Mouse (Mus musculus): ENCODE measurements at regions not wholly inside any gene's neighbourhood (a gene's known extent, or its start where the extent isn't known, plus 50 kb on each side); places are given as distances from the start of the nearest gene placed in this dataset.

DNA sequence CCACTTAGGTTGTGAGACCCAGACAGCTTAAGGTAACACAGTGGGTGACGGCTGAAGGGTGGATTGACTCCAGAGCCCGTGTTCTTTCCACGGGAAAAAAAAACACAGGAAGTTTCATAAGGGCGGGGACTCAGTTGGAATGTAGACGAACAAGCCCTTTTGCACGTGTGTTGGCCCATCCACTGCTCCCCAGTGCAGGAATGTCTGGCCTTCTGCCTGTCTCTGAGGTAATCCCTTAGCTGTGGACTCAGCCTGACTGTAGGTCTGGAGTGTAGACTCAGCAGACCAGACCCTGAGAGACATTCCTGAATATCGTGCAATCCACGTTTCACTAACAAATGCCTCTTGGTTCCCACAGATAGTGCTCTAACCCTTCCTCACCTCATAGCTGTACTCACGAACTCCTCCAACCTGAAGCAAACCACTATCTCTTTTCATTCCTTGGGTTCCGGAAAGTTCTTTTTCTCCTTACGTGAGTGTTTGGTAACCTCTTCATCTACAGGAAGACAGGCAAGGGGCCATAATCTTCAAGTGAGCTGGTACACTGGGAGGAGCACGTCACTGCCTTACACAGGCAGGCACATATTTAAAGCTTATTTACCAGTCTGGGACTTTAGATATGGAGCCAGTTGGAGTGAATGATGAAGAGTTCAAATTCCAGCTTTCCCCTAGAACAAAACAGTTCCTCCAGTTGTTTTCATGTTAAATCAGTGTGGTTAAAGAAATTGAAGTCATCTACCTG is 205.6 kb upstream of the Bcor start:
- DNase-seq (ENCODE audit: low spot score in 2 of 2): no peak

DNA sequence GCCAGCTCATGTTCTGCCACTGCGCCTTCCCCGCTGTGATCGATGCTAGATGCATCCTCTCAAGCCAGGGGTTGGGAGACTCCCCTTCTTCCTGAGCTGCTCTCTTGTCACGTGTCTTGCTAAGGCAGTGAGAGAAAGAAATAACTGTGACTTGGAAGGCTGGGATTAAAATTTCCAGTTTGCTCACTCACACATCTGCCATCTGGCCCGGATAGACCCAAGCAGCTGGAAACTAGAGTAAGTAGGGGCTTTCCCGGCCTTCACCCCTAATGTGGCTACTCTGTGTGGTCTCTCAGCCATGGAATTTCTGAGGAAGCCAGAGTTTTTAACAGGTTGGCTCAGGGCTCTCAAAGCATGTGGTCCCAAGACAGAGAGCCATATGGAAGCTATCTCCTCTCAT is 206.6 kb upstream of the Bcor start:
- no peak for DNase-seq (ENCODE audit: low spot score in 2 of 2)

DNA sequence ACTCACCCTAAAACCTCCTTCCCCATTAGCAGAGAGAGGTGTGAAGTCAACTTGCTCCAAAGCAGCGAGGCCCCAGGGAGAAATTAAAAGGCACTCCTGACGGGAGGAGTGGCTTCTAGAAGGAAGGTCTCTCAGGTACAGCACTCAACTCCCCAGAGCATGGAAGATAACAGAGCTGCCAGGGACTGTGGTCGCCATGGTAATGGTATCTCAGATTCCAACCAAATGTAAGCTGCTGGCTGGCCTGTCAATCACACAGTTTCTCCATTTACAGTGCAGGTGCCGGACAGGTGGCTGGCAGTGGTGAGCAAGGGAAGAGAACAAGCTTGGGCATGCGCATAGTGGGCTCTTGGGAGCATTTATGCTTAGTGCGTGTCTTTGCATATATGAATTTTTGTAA is 213.5 kb upstream of the Bcor start:
- no peak for DNase-seq (ENCODE audit: low spot score in 2 of 2)

DNA sequence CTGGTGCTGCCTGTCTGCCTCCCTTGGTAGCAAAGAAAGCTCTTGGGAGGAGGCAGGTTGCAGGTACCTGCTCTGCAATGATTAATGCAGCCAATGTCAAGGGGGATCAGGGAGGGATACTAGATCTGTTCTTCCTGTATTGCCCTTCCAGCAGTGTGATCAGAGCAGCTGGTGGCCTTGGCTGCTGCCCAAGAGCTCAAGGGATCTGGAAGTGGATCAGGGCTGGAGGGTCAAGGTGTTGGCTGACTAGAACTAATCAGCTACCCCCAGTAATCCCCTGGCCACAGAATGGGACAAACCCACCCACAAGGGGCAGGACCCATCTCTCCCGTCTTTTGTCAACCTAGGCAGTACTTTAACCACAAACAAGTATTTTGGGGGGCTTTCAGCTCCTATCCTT is 211.8 kb upstream of the Atp6ap2 start:
- no peak for DNase-seq (ENCODE audit: low spot score in 2 of 2)

DNA sequence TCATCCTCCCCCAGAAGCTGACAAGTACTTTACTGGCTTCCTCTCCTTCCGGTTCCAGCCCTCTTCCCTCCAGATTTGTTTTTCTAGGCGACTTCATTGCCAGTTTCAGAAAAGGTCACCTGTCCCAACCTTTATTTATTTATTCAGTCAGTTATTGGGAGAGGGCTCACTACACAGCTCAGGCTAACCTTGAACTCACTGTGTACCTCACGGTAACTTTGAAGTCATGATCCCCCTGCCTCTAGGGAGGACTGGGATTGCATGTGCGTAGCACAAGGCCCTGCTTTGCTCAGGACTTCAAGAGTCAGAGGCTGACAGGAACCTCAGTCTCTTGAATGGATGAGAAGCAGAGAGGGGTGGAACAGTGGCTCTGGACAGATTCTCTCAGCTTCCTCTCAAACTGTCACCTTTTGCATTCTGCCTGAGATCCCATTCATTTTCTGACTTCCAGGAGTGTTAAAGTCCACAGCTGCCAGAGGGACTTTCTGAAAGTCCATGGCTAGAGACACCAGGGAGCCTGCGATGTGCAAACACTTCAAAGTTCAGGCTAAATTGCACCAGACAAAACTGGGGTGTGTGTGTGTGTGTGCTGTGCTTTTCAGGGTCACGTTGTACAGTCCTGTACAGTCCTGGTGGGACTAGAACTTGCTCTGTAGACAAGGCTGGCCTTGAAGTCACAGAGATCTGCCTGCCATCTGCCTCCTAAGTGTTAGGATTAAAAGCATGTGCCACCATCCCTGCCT is 211.2 kb upstream of the Atp6ap2 start:
- DNase-seq (ENCODE audit: low spot score in 2 of 2): no peak

DNA sequence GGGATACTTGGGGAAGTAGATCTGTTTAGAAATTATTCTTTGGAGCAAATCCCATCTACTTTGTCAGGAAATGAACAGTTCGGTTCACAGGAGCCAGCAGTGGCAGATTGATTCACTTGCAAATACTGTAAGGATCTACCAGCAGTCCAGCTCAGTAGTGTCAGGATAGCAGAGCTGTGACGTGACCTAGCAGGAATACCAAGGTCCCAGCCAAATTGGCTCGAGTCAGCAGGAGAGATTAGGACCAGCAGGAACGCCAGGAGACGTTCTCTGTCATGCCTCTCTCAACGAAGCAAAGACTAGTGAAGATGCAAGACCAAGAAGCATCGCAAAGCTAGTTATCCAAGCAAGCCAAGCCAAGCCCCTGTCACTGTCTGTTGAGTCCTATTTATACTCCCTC is 210.2 kb upstream of the Atp6ap2 start:
- no peak for DNase-seq (ENCODE audit: low spot score in 2 of 2)

DNA sequence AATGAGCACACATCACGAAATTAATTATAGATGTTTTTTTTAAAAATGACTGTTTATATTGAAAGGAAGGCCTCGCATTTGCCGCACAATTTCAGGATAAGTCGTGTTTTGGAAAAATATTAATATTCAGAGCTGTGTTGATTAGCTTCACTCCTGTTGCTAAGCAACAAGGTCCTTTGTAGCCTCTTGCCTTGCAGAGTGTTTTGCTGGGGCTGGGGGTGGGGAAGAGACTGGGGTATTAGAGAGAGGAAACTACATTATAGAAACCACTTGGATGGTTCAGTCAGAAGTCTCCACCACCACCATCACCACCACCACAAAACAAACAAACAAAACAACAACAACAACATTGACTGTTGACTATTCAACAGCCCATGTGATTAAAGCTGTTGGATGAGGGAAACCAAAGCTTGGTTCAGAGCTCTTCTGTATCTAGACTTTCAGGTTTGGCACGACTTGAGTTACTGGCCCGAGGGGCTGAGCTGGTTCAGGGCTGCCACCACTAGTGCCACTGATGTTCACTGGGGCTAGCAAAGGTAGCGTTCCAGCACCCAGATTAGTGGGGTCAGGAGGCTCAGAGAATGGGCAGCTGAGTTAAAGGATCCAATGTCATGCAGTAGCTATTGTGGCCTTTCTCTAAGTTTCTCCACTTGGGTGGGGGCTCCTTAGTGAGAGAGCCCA is 195.3 kb upstream of the Atp6ap2 start:
- no peak for DNase-seq (ENCODE audit: low spot score in 2 of 2)

DNA sequence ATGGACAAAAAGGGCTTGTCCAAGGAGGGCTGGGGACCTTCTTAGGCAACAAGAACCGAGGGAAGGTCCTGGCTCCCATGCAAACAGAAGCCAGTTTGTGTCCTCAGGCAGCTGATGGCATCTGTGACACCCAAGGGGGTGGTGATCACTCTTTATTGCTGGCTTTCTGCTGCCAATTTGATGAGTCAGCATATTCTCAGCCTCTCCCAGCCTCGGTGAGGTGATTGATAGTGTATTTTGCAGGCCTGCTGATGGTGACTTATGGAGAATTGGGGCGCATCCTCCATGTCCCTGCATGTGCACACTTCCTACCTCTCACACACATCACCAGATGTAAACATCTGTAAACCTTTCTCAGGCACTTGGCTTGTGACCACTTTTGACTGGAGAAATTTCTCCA is 178.3 kb upstream of the Atp6ap2 start:
- DNase-seq (ENCODE audit: low spot score in 2 of 2): no peak

DNA sequence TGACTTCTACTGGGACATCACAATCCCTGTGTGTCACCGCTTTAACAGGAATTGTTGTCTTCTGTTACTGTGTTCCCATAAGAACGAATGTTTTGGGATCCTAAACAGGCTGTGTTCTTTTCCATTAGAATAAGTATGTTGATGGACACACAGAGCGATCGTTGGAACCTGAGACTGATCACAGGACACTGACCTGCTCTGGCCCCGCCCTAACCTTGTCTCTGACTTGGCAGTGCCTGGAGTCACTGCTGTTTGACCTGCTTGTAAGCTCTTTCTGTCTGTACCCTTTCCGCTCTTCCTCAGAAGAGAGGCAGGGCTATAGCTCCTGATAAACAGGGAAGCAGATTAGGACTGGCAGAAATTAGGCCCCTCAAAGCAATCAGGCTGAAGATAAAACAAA is 162.0 kb upstream of the Atp6ap2 start:
- no peak for DNase-seq (ENCODE audit: low spot score in 2 of 2)

DNA sequence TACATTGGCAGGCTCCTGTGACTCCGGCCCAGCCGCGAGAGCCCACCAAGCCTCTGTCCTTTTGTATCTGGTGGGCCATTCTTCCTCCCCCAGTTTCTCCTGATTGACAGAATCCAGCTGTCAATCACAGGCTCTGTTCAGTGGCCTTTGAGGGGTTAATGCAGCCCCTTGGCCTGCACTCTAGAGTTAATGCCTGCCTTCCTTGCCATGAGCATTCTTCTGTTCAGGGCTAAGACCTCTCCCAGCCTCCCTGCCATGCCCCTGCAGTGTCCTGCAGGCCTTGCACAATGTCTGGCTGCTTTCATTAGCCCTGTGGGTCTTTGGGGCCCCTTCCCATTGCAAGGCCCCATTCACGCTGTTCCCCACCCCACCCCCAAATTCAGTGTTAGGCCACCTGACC is 160.9 kb upstream of the Atp6ap2 start:
- DNase-seq (ENCODE audit: low spot score in 2 of 2): no peak

DNA sequence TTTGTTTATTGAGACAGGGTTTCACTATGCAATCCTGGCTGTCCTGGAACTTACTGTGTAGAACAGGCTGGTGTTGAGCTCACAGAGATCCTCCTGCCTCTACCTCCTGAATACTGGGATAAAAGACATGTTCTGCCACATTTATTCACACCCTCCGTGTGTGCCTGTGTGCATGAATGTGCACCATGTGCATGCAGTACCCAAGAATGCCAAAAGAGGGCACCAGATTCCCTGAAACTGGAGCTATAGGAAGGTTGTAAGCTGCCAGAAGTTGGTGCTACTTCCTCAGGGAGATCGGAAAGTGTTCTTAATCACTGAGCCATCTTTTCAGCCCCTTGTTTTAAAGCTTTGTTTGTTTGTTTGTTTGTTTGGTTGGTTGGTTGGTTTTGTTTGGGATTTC is 155.3 kb upstream of the Atp6ap2 start:
- DNase-seq (ENCODE audit: low spot score in 2 of 2): no peak

DNA sequence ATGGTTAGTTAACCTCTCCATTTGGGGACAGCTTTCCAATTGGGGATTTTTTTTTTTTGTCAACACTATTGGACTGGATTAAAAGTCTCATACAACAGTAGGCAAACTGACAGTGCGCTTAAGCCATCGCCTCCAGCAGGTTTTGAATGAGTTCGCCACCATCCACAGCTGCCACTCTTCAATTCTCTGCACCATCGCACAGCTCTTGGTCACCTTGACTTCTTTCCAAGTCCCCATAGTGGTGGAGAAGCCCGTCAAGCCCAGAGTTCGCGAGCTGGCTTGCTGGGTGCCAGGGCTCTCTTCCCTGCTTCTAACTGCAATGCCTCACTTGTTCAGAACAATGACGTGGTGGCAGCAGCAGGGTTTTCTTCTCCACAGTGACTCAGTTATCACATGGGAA is 151.9 kb upstream of the Atp6ap2 start:
- no peak for DNase-seq (ENCODE audit: low spot score in 2 of 2)

DNA sequence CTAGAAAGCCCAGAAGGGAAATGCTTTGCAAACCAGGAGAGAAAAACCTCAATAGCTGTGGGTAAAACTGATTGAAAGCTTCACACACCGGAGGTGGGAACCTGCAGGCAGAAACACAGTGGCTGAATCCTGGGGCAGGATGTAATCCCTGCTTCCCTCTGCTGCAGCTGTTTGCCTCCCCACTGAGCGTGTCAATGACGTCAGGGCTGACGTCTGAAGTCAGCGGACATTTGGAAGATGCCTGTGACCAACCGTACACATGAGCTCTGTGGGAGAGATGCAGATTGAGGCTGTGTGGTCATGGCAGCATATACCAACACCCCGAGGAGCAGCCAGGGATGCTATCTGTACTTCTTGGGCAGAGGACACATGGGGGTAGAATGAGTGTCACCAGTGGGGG is 151.5 kb upstream of the Atp6ap2 start:
- DNase-seq (ENCODE audit: low spot score in 2 of 2): peak in 1 of 2 experiments; percentile 2

DNA sequence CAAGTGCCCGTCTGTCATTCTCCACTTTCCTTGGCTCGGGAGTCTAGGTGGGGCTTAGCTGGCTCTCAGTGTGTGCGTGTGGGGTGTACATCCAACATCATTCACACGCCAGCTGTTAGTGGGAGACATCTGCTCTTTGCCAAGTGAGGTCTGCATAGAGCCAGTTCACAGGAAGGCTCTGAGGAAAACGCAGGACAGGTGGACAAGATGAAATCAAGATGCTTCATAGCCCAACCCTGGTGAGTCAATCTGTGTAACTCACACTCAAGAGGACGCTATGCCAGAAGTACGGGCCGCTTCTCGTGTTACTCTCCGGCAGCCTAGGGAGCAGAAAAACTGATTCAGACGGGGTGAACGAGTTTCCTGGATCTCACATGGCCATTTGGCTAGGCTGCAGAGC is 148.2 kb upstream of the Atp6ap2 start:
- DNase-seq (ENCODE audit: low spot score in 2 of 2): peak; percentile 18 to 38

DNA sequence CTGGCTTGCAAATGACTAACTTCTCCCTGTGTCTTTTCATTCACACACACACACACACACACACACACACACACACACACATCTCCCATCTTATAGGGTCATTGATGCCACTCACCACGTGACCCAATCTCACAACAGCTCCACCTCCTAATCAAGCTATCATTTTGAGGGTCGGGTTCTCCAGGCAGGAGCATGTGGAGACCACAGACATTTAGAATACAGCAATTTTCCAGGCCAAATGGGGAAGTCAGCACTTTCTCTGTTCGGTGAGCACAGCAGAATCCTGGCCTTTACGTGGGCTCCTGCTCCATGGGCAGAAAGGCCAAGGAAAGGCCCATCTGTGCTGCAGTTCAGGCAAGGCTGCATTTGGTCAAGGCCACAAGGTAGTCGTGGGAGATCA is 143.8 kb upstream of the Atp6ap2 start:
- no peak for DNase-seq (ENCODE audit: low spot score in 2 of 2)

DNA sequence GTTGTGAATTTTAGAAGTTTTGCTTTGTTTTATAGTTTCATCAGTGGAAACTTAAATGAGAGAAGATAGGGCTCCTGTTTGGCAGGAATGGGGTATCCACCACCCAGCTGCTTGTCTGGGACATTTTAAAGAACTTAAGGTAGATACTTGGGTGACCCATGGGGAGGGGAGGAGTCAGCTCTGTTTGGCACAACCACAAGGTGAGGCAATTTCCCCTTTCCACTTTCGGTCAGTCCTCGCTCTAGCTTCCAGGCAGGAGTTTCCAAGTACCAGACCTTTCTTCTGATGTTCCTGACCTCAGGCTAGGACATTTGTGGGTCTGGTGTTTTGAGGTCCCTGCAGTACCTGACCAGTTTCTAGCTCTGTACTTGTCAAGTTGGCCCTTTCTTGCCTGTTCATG is 142.5 kb upstream of the Atp6ap2 start:
- DNase-seq (ENCODE audit: low spot score in 2 of 2): no peak

DNA sequence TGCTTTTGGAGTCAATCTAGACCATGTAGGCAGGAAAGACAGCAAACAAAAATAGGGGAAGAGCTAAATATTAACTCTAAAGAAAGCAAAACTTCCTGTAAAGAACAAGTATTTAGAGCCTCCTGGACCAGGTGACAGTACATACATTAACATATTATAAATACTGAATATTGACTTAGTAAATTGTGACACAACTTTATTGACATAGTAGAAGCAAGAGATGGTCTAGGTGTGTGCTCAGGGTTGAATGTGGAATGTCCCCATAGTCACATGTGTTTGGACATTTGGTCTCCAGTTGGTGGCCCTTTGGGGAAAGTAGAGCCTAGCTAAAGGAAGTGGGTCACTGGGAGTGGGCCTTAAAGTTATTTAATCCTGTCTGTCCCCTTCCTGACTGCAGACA is 139.6 kb upstream of the Atp6ap2 start:
- no peak for DNase-seq (ENCODE audit: low spot score in 2 of 2)

DNA sequence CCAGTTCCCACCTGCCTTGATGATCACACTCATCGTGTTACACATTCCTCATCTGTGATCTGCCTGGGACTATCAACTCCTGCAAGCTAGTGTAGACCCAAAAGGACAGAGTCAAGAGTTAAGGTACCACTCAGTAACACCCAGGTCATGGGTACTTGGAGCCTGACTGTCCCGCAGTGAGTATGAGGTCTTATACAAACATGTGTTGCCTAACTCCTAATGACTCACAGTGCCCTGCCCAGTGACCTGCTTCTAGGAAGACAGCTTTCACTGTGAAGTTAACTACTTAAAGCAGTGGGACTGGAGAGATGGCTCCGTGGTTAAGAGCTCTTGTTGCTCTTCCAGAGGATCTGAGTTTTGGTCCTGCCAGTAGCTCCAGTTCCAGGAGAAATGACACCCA is 137.9 kb upstream of the Atp6ap2 start:
- no peak for DNase-seq (ENCODE audit: low spot score in 2 of 2)

DNA sequence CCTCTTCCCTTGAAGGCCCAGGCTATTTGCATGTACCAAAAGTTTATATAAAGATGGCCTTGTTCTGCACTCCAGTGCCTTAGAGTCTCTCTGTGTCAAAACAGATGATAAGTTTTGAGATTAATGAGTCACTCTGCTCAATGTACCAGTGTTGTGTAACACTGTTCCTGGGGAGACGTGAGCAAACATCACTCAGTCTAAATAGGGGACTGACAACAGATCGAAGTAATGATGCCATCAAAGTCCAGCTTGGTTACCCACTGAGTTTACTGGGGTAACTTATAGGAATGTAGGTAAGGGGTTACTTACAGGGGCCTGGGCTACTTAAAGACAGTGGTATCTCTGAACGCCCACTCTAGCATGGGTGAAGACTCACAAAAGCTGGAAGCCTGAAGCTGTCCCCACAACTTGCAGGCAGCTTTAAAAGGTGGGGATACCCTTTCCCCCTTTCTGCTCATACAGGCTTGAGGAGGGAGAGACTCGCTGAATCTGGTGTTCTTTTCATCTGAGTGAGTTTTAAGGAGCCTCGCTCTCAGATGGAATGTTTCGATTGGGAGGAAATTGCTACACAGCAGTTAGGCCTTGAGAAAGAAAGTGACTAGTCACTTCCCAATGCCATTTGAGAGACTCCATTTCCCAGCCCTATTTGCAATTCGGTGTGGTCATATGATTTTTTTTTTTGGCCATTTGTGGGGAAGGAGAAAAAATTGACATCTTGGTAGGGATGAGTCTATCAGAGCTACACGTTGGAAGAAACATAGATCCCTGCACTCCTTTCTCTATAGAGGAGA is 134.4 kb upstream of the Atp6ap2 start:
- no peak for DNase-seq (ENCODE audit: low spot score in 2 of 2)

DNA sequence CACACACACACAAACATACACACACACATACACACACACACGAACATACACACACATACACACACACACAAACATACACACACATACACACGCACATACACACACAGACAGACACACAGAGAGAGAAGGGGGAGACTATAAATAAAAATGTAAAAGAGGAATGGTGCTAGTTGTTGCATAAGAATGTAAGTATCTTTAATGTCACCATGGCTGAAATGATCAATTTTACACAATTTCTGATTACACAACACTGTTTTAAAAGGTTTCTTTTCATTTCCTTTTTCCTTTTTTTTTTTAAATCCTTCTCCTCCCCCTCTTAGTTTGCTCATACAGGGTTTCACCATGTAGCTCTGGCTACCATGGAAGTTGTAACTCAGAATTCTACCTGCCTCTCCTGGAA is 125.9 kb upstream of the Atp6ap2 start:
- DNase-seq (ENCODE audit: low spot score in 2 of 2): no peak

DNA sequence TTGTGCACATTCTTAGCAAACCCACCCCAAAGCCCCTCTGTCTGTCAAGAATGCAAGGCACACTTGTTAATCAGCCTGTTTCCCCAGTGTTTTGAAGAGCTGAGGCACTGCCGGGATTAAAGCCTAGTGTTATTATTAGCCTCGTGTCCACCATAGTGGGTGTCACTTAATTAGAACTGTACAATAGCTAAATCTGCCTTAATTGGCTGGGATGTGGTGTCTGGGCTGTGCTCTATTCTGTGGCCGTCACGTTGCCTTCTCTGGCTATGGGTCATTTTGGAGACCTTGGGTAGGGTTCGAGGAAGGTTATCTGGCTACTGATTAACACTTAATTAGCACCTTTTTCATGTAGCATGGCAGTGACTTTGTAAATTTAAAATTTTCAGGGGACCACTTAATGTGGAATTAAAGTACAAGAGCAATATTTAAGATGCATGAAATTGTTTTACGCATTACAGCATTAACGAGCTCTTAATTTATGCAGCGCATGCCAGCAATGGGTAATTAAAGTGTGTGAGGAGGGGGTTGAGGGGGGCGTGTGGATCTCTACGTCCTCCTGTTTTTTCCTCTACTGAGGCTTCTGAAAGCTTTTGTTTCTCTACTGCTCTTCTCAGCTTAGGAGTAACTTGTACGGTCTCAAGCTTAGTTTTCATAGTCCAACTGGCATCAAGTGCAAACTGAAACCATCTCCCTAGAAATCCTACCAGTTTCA is 124.5 kb upstream of the Atp6ap2 start:
- no peak for DNase-seq (ENCODE audit: low spot score in 2 of 2)

Data from left cerebral cortex, adult 18-20 months (tissue).